Mouse (Mus musculus) adrenal gland, postnatal 4 days (tissue): Measurements from ENCODE around the gene Foxp4. TPM values are rescaled to one million over a fixed set of nuclear protein-coding genes. Genes with fewer than 3 reads are reported as not detected.
"Not testable (repeated sequence)": the region's sequence is repeated elsewhere in the genome, so short reads cannot be mapped to it uniquely, and the experiment has no call there.

Source experiments
- DNase-seq, 2 experiments: peaks; one replicate each; pipeline ENCODE4 v3.0.0; 2021 to 2022; ENCODE audit warnings: low spot score in 2 of 2, mixed read lengths in 2 of 2
- total RNA-seq, 2 experiments: library from RNA; stranded (reverse); gene quantifications; 2 replicates each; pipeline ENCODE4 v1.2.3; 2021

Gene Foxp4
- total RNA-seq, 2 experiments from 2014 or later, result 37.8 to 41.2 TPM

- DNase-seq, result no peak
Measured at GRCm38 (mm10) chr17:47863023-47863422, 61.4 kb downstream of the Foxp4 start.

DNA sequence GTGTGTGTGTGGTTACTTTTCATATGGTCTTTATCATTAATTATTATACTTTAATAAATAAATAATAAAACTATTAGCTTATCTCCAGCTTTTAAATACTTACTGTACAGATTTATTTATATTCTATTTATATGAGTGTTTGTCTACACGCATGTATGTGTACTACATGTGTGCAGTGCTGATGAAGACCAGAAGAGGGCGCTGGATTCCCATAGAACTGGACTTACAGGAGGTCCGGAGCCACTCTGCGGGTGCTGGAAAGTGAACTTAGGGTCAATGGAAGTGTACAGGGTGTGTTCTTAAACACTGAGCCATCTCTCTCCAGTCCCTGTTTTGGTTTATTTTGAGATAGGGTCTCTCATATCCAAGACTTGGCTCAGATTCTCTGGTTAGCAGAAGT lies 68.9 kb downstream of the Foxp4 start:
- DNase-seq, result no peak

GRCm38 (mm10) chr17:47854908-47855307 lies 69.5 kb downstream of the Foxp4 start:
- no peak for DNase-seq

DNA sequence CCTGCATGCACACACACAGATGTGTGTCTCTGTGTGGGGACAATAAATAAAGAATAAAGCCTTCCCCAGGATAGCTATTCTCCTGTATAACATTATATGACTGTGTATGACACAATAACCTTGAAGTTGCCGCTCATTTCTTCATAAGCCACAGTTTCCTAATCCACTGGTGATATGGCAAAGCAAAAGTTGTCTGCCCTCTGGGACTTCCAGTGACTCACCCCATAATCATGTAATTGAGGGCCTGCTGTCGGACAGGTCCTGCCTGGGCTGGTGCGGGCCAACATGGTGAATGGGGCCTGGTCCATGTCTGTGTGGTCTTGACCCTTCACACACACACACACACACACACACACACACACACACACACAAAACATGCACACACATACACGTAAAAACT lies 70.7 kb downstream of the Foxp4 start:
- no peak for DNase-seq

GRCm38 (mm10) chr17:47853336-47853735 lies 71.1 kb downstream of the Foxp4 start:
- DNase-seq, result no peak

DNA sequence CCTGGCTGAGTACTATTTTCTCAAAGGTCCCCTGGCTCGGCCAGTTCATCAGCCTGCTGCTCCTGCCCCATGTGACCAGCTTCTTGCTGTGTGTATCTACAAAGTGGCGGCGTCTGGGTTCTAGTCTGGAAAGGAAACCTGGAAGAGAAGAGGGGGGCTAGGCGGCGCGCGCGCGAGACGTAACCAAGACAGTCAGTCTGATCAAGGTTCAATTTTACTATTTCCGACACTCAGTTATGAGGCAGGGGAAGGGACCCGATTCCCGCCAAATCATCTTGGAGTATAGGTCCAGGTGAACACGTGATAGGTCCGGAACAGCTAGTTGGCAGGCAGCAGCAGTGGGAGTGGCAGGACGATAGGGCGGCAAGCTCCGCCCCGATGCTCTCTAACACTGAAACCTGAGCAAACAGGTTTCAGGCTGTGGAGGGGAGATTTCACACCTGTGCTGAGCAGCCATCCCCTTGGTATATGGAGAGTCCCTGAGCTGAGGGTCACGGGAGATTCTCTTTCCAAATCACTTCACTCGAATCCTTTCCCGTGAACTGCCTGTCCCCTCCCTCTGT lies 72.6 kb downstream of the Foxp4 start:
- DNase-seq, result not testable (repeated sequence)

DNA sequence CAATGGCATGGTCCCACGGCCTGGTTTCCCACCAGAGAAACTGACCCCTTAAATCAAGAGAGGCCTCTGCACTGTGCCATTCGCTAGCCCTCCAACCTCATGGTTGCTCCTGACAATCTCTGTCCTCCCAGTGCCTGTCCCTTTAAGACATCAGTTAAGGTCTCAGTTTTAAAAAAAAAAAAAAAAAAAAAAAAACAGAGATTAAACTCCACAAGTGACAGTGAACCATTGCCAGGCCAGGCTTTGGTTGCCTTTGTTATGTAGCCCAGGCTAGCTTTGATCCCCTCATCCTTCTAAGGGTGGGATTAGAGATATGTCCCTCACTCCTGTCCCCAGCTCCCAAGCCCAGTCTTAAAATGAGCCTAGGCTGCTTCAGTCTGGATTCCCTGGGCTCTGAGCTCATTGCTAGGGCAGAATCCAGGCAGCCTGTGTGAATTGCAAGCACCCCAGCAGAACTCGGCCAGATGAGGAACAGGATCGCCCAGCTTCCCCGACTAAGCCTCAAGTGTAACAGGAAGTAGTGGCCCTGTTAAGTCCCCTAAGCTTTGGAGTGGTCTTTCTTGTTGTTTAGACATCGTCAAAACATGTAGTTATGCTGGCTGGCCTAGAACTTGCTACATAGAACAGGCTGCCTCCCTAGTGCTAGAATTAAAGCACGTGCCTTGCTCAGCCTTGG lies 73.7 kb downstream of the Foxp4 start:
- no peak for DNase-seq

DNA sequence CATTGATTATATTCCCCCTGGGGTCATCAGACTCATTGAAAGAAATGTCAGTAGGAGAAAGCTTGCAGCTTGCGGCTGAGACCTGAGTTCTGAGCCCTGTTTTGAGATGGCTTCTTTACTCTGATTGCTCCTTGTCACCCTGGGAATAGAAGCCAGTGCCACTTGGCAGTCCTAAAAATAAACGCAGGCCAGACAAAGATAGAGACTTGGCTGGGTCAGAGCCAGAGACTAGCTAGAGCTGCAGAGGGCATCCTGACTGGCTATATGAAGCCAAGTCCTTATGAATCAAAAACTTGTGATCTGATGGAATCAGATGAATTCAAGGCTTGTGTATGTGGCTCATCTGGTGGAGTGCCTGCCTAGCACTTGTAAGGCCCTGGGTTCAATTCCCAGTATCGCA lies 74.4 kb downstream of the Foxp4 start:
- DNase-seq, result no peak

GRCm38 (mm10) chr17:47847985-47848384 lies 76.5 kb downstream of the Foxp4 start:
- no peak for DNase-seq

GRCm38 (mm10) chr17:47845609-47846008 lies 78.8 kb downstream of the Foxp4 start:
- no peak for DNase-seq

DNA sequence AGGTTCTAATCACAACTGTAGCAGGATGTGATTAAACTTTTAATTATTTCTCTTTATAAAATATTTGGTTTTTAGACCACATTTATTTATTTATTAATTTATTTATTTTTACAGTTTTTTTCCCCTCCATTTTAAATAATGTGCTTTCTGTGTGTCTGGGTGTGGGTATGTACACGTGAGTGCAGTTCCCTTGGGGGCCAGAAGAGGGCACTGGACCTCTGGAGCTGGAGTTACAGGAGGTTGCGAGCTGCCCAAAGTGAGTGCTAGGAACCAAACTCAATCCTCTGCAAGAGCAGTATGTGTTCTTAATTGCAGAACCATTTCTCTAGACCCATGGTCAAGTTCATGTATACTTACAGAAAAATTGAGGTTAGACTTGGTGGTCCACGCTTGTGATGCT lies 81.0 kb downstream of the Foxp4 start:
- no peak for DNase-seq

DNA sequence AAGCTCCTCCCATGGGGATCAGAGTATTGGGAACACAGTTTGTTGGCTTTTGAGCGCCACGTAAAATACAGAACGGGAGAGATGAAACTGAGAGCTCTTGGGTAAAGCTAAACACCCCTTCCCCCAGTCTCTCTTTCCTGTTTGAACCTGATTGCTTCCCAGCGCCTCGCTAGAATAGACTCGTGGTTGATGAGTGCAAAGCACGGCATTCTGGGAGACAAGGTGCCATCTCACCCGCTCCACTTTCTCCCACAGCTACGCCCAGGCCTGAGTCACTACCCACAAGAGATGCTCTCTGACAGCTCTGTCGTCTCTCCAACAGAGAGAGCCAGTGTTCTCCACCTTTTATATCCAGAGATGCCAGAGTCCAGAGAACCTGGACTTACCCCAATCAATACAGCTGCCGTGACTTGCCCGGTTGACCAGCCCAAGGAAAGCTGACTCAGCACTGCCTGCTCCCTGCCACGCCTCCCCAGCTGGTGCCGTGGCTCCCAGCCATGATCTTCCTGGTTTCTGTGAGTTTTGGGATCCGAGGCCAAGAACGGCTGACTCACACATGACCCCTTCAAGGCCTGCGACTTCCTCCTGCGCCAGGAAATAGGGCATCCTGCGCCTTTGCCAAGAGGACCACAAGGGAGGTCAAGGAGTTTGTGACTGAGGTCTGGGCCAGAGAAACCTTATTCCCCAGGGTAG lies 82.4 kb downstream of the Foxp4 start:
- peak; percentile 61 to 75 for DNase-seq

DNA sequence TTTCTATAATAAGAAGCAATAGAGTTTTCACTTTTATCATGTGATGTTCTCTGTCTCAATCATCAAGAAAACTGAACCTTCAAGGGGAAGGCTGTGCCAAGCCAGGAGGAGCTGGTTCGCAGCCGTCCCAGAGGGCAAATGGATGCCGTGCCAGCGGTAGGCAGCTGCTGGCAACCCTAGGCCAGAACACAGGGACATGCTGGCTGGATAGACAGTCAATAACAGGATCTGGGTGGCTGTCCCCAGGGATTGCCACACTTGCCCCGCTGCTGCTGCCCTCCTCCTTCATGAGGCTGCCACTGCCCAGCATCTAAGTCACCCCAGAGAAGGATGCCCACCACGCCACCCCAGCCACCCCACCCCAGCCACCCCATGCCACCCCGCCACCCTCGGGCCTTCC lies 82.9 kb downstream of the Foxp4 start:
- DNase-seq, result no peak

DNA sequence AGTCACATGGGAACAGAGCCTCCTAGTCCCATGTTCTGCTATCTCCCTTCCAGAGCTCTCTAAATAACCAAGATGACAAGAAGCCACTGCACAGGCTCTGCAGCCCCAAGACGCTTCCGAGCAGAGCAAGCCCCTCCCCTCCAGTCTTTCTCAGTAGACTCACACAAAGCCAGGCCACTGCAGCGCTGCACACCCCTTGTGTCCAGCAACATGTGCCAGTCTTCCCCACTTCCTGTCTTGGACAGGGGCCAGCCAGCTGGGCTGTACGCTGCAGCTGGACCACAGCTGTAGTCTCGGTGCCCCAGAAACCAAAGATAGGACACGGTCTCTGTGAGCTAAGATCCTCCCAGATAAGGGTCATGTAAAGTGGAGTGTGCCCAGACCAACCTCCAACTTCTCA lies 86.6 kb downstream of the Foxp4 start:
- DNase-seq, result no peak

GRCm38 (mm10) chr17:47834482-47834767 lies 90.0 kb downstream of the Foxp4 start, which contains the start of gene Mdfi:
Mdfi (minus strand) TSS chr17:47834691.
- no peak for DNase-seq

DNA sequence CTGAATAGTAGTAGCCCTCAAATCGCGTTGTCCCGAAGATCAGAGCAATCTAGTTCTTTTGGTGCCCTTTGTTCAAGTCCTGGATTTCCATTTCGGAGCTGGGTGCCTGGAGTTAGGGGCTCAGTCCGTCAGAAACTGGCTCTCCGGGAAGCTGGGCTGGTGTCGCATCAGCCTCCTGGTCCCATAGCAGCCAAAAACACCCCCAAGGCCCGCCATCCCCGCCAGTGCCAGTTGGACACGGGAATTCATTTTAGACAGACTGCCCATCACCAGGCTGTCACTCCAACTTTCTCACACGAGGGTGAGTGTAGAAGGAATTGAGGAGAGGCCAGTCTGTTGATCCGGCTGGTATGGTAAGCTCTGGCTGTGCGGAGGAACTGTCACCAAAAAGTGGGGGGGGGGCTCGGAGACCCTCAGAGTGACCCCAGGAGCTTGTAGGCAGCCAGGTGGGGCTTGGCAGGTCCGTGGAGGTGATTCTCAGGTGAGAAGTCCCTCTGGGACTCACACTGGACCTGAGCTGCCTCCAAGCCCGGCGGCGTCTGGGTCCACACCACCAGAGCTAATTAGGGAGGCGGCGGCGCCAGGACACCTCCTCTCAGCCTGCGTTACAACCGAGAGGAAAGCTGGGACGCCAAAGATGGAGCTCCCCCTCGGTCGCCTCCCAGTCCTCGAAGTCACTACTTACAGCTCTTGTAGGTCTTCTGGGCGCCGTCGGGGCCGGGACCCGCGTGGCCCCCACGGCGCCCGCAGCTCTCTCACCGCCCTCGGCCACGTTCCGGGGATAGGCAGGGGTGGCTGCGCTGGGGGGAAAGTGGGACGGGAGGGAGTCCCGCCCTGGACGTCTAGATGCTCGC lies 90.6 kb downstream of the Foxp4 start:
- DNase-seq, result no peak

GRCm38 (mm10) chr17:47833029-47833627 lies 91.3 kb downstream of the Foxp4 start:
- no peak for DNase-seq

- DNase-seq, result no peak
Measured at GRCm38 (mm10) chr17:47832501-47833028, 91.9 kb downstream of the Foxp4 start.

DNA sequence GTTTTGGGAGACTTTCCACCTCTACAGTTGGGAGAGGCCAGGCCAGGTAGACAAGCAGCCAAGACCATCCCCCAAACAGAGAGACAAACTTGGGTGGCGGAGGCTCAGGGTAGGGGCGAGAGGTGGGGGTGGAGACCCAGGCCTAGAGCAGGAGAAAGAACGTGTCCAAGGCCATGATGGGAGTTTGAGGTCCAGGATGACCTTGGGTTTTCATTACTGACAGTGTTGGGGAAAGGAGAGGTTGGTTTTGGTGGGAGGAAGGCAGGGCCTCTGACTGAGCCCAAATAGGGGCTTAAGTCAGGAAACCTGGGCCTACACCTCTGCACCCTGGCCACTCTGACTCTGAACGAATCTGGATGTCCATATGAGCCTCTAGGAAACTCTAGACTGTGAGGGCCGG lies 92.7 kb downstream of the Foxp4 start:
- no peak for DNase-seq

GRCm38 (mm10) chr17:47831161-47831560 lies 93.3 kb downstream of the Foxp4 start:
- no peak for DNase-seq

DNA sequence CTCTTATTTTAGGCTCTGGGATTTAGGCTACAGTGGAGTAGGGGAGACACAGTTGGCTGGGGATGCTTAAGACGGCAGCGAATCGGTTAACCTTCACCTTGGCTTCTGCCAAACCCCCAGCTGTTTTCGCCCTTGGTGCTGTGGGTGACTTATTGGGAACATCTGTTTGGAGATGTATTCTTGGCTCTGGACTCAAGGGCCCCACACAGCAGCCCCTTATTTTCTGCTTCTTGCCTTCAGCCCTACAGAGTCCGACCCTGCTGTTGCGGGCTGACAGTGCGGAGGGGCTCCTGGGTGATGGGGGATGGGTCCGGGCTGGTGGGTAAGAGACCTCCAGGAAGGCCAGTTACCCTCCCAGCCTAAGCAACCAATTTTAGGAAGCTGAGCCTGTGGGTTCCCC lies 103.1 kb downstream of the Foxp4 start:
- DNase-seq, result no peak
